Mouse (Mus musculus) monocyte, adult 5-6 weeks (primary cell): ENCODE data around the gene Shq1. TPM values are rescaled to one million over a fixed set of nuclear protein-coding genes. Genes with fewer than 3 reads are reported as not detected.

Experiments used
- ATAC-seq: fragments of 153-309, 156-312 bp; replicated peaks from 2 replicates; pipeline ENCODE4 v1.8.0; 2017; ENCODE audit warnings: mild to moderate bottlenecking; ENCODE audit not compliant: low TSS enrichment, insufficient number of reproducible peaks, severe bottlenecking, poor library complexity, low FRiP score
- total RNA-seq: library from RNA; stranded (forward); fragments of 200-1000, 200-491, 200-594 nt; gene quantifications from 3 replicates; pipeline ENCODE4 v1.2.3, GENCODE M21; 2017

Gene Shq1
- total RNA-seq, 1 experiment from 2014 or later: 7.0 TPM

- ATAC-seq: no peak
Observed at GRCm38 (mm10) chr6:100610897-100611575, 59.9 kb downstream of the Shq1 start.

- ATAC-seq: no peak
Observed at GRCm38 (mm10) chr6:100610182-100610581, 60.8 kb downstream of the Shq1 start.

DNA sequence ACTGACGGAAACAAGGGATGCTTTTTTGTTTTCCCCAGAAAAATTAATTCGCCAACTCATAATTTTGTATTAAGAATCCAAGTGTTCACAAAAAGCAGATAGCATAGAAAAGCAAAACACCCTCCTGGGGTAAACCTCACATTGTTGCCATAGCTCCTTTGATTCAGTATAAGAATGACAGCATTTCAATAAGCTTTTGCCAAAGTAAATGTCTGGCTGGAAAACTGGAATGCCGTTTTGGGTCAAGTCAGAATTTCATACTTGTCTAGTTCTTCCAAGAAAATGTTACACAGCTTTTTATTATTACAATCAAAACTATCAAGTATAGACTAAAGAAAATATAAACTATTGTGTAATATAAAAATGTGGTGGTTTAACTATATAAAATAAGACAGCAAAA is 61.7 kb downstream of the Shq1 start:
- no peak for ATAC-seq

DNA sequence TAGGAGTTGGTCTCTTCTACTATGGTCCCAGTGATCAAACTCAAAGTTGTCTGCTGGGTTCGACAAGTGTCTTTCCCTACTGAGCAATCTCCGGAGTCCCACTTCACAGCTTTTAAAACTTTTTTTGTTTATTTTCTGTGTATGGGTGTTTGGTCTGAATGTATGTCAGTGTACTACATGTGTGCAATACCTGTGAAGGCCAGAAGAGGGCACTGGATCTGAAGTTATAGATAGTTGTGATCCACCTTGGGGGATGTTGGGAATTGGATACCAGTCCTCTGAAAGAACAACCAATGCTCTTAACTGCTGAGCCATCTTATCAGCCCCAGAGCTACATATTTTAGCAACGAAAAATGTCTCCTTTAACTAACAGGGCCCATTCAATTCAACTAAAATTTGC is 62.5 kb downstream of the Shq1 start:
- no peak for ATAC-seq

- ATAC-seq: no peak
Observed at GRCm38 (mm10) chr6:100606805-100607204, 64.2 kb downstream of the Shq1 start.

- ATAC-seq: no peak
Observed at GRCm38 (mm10) chr6:100603702-100604101, 67.3 kb downstream of the Shq1 start.

- no peak for ATAC-seq
Observed at GRCm38 (mm10) chr6:100601634-100602033, 69.3 kb downstream of the Shq1 start.

GRCm38 (mm10) chr6:100593857-100594256 is 77.1 kb downstream of the Shq1 start:
- ATAC-seq: no peak

DNA sequence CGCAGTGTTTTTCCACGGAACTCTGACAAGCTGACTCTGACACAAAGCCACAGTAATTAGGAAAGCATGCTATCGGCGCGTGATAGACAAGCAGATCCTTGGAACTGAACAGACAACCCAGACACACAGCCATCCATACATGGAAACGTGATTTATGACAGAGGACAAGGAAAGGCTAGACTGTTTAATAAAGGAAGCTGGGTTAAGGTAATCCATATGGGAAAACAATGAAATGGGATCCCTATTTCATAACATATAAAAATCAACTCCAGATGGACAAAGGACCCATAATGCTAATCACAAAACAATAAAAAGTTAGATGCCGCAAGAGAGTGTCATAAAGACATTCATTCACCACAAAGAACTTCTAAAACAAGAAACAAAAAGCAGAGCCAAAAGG is 78.0 kb downstream of the Shq1 start:
- ATAC-seq: no peak

- ATAC-seq: no peak
Observed at GRCm38 (mm10) chr6:100590602-100591001, 80.4 kb downstream of the Shq1 start.

DNA sequence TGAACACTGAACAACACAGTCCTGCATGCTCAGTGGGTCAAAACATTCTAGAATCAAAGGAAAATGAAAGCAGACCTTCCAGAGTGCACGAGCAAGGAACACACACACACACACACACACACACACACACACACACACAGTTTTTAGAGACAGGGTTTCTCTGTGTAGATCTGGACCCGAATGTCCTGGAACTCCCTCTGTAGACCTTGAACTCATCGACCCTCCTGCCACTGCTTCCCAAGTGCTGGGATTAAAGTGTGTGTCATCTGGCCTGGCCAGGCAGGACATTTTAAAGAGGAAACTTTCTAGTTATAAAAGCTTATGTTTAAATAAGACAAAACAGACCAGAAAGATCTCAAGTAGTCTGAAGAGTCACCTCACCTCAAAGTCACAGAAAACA is 82.1 kb downstream of the Shq1 start:
- ATAC-seq: no peak

- ATAC-seq: no peak
Observed at GRCm38 (mm10) chr6:100586758-100587157, 84.2 kb downstream of the Shq1 start.

- no peak for ATAC-seq
Observed at GRCm38 (mm10) chr6:100581951-100582350, 89.0 kb downstream of the Shq1 start.

GRCm38 (mm10) chr6:100581056-100581455 is 89.9 kb downstream of the Shq1 start:
- ATAC-seq: no peak

DNA sequence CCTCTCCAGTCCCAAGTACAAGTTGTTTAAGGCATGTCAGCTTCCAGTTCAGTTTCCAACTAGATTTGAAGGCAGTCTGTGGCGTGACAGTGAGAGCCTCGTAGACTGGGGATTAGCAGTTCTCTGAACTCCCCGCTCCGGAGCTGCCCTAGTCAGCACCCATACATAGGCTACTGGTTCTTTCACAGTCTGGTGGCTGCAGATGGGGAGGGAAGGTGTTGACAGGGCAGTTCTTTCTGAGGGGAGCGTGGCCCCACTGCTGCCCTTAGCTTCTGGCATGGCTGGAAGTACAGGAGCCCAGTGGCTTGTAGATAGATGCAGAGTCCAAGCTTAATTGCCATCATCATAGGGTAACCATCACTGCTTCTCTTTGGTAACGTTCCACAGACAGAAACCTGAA is 93.4 kb downstream of the Shq1 start:
- no peak for ATAC-seq

GRCm38 (mm10) chr6:100576171-100576570 is 94.8 kb downstream of the Shq1 start:
- ATAC-seq: no peak

- ATAC-seq: no peak
Observed at GRCm38 (mm10) chr6:100566774-100567173, 104.2 kb downstream of the Shq1 start.

- no peak for ATAC-seq
Observed at GRCm38 (mm10) chr6:100564516-100564915, 106.4 kb downstream of the Shq1 start.

GRCm38 (mm10) chr6:100563552-100564341 is 107.2 kb downstream of the Shq1 start:
- ATAC-seq: no peak
